In the genomic region with DNA sequence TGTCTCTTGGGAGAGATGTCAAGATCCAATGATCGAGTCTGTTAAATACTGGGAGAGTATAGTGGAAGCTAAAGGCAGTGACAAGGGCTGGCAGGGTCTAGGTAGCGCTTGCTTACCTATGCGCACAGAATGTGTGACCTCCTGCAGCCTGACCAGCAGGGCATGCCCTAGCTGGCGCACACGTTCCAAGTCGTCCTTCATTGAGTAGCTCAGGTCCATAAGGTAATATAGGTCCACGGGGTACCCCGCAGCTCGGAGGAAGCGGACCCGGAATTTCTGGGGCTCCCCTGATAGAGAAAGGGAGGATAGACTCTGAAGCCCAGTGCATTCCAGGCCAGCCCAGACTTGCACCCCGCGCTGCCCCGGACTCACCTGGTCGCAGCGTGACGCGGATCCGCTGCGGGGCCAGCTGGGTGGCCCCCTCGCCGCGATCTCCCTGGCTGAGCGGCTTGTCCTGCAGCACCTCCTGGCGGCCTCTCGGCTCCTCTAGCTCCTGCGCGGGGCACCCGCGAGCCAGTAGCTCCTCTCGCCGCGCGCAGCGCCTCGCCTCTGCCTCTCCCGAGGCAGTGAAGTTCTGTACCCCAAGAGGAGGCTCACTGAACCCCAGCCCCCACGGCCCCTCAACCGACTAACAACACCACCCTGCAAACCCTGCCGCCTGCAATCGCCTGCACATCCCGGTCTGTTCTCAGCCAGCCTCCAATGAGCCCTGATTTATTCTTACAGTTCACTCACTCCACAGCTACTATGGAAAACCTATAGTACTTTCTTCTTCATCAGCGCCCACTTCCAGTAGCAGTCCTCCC, we compare ENCODE assay signal across 8 mouse cellular contexts. TPM values are rescaled to one million over a fixed set of nuclear protein-coding genes. Genes with fewer than 3 reads are reported as not detected.
DNase-seq lines count a peak whose midpoint lies in the region; ATAC-seq and TF ChIP-seq lines count a peak whose summit lies in the region.

No protein-coding gene starts in this region.

- peak overlapping the region; percentile 59 for H3K9ac ChIP-seq in forebrain, embryonic 16.5 days (replicated peaks; ENCODE audit: low read depth, low read length)

- no peak overlapping the region for H3K27ac ChIP-seq in cerebellum, adult 2 months (ENCODE audit: insufficient read depth, low read length)
- H3K27ac ChIP-seq in forebrain, embryonic 16.5 days (ENCODE audit: low read length) = no peak overlapping the region

- peak; percentile 89 for DNase-seq in MN1 (ENCODE audit: low spot score)
- DNase-seq in cerebellum, adult 2 months = peak; percentile 83 to 87
- peak; percentile 73 for DNase-seq in layer of hippocampus, postnatal 14 days (ENCODE audit: low spot score in 2 of 2)
- peak; percentile 86 for DNase-seq in lung, postnatal 25 days (ENCODE audit: low spot score)
- peak; percentile 86 for DNase-seq in retina, embryonic 14.5 days (ENCODE audit: low spot score)
- peak; percentile 95 for DNase-seq in thymus, postnatal 4 days

- peak overlapping the region; percentile 71 for H3K4me3 ChIP-seq in cerebellum, adult 2 months (replicated peaks; ENCODE audit: insufficient read depth, low read depth, low read length)
- H3K4me3 ChIP-seq in forebrain, embryonic 16.5 days (replicated peaks; ENCODE audit: low read length) = peak overlapping the region; percentile 48

- H3K4me1 ChIP-seq in cerebellum, adult 2 months (ENCODE audit: control insufficient read depth, insufficient read depth, low read length) = peaks cover 2% of the 10 kb centered on the region
- H3K4me1 ChIP-seq in forebrain, embryonic 16.5 days (replicated peaks; ENCODE audit: control insufficient read depth, insufficient read depth, low read length) = peaks cover 13% of the 10 kb centered on the region

- TF ChIP-seq POLR2A in cerebellum, adult 2 months (IDR thresholded peaks at IDR 0.05; ENCODE audit: borderline replicate concordance, insufficient read depth, low read length) = no peak

- ATAC-seq in forebrain, embryonic 16.5 days = peak; percentile 87
- peak; percentile 67 to 75 for ATAC-seq in hematopoietic stem cell, adult 5-6 weeks (replicated peaks in 1 of 2; ENCODE audit: insufficient read depth in 1 of 2, low FRiP score in 2 of 2, low TSS enrichment in 1 of 2, low read depth in 1 of 2, poor library complexity in 2 of 2, severe bottlenecking in 2 of 2)

- TF ChIP-seq CTCF in cerebellum, adult 2 months (IDR thresholded peaks at IDR 0.05; ENCODE audit: borderline replicate concordance, insufficient read depth, low read depth, low read length) = peak; percentile 76

- no peaks in the 10 kb centered on the region for H3K36me3 ChIP-seq in forebrain, embryonic 16.5 days (ENCODE audit: control insufficient read depth, insufficient read depth)

- no peaks in the 10 kb centered on the region for H3K27me3 ChIP-seq in cerebellum, adult 2 months (ENCODE audit: control insufficient read depth, insufficient read depth, low read length)
- peaks cover 9% of the 10 kb centered on the region; the same call in 1 of the 2 replicates for H3K27me3 ChIP-seq in forebrain, embryonic 16.5 days (replicated peaks; ENCODE audit: control insufficient read depth, insufficient read depth, low read length)

- H3K4me2 ChIP-seq in forebrain, embryonic 16.5 days (ENCODE audit: low read length) = peak overlapping the region; percentile 88

- 2% methylated on average over 43 of the region's 43 CpGs for WGBS in cerebellum, adult 2 months
- 4% methylated on average over 43 of the region's 43 CpGs for whole genome bisulfite sequencing in forebrain, embryonic 16.5 days

- no peaks in the 10 kb centered on the region for H3K9me3 ChIP-seq in forebrain, embryonic 16.5 days (ENCODE audit: control insufficient read depth, low read length)

RNA-seq across cellular contexts. Expression of a gene that starts 7.4 kb away (rescaled TPM):
- 5.2 and 8.4 TPM in 2 replicates for polyA plus RNA-seq in cerebellum, adult 2 months (2012; rRNA removed)
- polyA plus RNA-seq in forebrain, embryonic 16.5 days (2015; fragmentation: Nextera tagmentation; extraction: Ambion mirVana) = 0.73 and 1.0 TPM in 2 replicates
- total RNA-seq in hematopoietic stem cell, adult 5-6 weeks (2017) = 83.0 and 92.1 TPM in 2 replicates
- total RNA-seq in layer of hippocampus, postnatal 14 days (2021) = 1 to 10 TPM; 2.1 to 4.2 TPM

RNA-seq across cellular contexts. Expression of a gene that starts 19.9 kb away (rescaled TPM):
- polyA plus RNA-seq in cerebellum, adult 2 months (2012; rRNA removed) = 53.0 and 60.3 TPM in 2 replicates
- 37.8 and 39.6 TPM in 2 replicates for polyA plus RNA-seq in forebrain, embryonic 16.5 days (2015; fragmentation: Nextera tagmentation; extraction: Ambion mirVana)
- 37.4 and 76.7 TPM in 2 replicates for total RNA-seq in hematopoietic stem cell, adult 5-6 weeks (2017)
- total RNA-seq in layer of hippocampus, postnatal 14 days (2021) = 10 to 100 TPM; 40.5 to 42.4 TPM

RNA-seq across cellular contexts. Expression of a gene that starts 21.3 kb away (rescaled TPM):
- polyA plus RNA-seq in cerebellum, adult 2 months (2012; rRNA removed) = 79.3 and 81.7 TPM in 2 replicates
- polyA plus RNA-seq in forebrain, embryonic 16.5 days (2015; fragmentation: Nextera tagmentation; extraction: Ambion mirVana) = 84.6 and 93.4 TPM in 2 replicates
- total RNA-seq in hematopoietic stem cell, adult 5-6 weeks (2017) = 44.0 and 47.6 TPM in 2 replicates
- total RNA-seq in layer of hippocampus, postnatal 14 days (2021) = 10 to 100 TPM; 69.8 to 76.3 TPM

RNA-seq across cellular contexts. Expression of a gene that starts 32.9 kb away (rescaled TPM):
- polyA plus RNA-seq in cerebellum, adult 2 months (2012; rRNA removed) = 12.8 and 12.9 TPM in 2 replicates
- polyA plus RNA-seq in forebrain, embryonic 16.5 days (2015; fragmentation: Nextera tagmentation; extraction: Ambion mirVana) = 6.4 and 8.0 TPM in 2 replicates
- total RNA-seq in hematopoietic stem cell, adult 5-6 weeks (2017) = 3.6 and 5.6 TPM in 2 replicates
- total RNA-seq in layer of hippocampus, postnatal 14 days (2021) = 10 to 100 TPM in 1 of 2 experiments, 1 to 10 TPM in 1; 8.8 to 11.2 TPM

RNA-seq across cellular contexts. Expression of a gene that starts 46.0 kb away (rescaled TPM):
- 0.13 and 0.15 TPM in 2 replicates for polyA plus RNA-seq in cerebellum, adult 2 months (2012; rRNA removed)
- 0.11 TPM in 1 of 2 replicates, not detected in the other for polyA plus RNA-seq in forebrain, embryonic 16.5 days (2015; fragmentation: Nextera tagmentation; extraction: Ambion mirVana)
- total RNA-seq in hematopoietic stem cell, adult 5-6 weeks (2017) = not detected in 2 replicates
- not detected for total RNA-seq in layer of hippocampus, postnatal 14 days (2021)

Comparison
In these comparisons a context has a peak if more than half of its experiments do, and no peak if none do; other contexts are left out.
1. RNA of a gene that starts 7.4 kb away (total RNA-seq): 83.0 to 92.1 TPM in hematopoietic stem cell, adult 5-6 weeks; 2.1 to 4.2 TPM in layer of hippocampus, postnatal 14 days; every median in the first group is over 10 times any median in the second.
2. Peak in every context shown above with its lines, with median percentiles within 50 percentile points of each other: DNase-seq.